Mouse (Mus musculus) neutrophil, adult 5-6 weeks (primary cell): ENCODE results near the gene A830005F24Rik. TPM values are rescaled to one million over a fixed set of nuclear protein-coding genes. Genes with fewer than 3 reads are reported as not detected.

ENCODE experiments used
- ATAC-seq: fragments of 151-379, 151-347 bp; 2 replicates; pipeline ENCODE4 v1.8.0; 2017; ENCODE audit warnings: mild to moderate bottlenecking, moderate TSS enrichment; ENCODE audit not compliant: insufficient number of reproducible peaks, poor library complexity, low FRiP score, severe bottlenecking; ENCODE audit errors: extremely low read depth
- total RNA-seq: library from RNA; stranded (forward); fragments of 200-1000 nt; gene quantifications from 2 replicates; pipeline ENCODE4 v1.2.3, GENCODE M21; 2017

Gene A830005F24Rik
- total RNA-seq, 1 experiment from 2014 or later: 0.93 TPM

DNA sequence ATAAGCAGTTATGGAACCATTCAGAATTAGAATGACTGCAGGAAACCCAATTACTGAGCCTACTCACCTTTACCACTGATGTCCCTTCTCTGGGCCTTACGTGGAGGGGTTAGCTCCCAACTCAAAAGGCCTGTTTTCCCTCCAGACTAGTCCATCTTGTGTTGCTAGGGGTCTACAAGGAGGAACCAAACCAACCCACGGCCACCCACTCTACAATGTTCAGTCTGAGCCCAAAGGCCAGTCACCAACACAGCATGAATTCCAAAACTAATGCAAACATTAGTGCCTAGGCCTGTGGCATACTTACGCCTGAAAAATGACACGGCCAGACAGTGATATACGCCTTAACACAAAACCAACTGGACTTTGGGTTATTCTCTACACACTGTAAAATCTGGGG lies 20.1 kb downstream of the A830005F24Rik start:
- ATAC-seq: no peak

- ATAC-seq: no peak
Observed at GRCm38 (mm10) chr13:48540488-48540887, 27.1 kb downstream of the A830005F24Rik start.

- ATAC-seq: no peak
Observed at GRCm38 (mm10) chr13:48544391-48544790, 31.0 kb downstream of the A830005F24Rik start.

DNA sequence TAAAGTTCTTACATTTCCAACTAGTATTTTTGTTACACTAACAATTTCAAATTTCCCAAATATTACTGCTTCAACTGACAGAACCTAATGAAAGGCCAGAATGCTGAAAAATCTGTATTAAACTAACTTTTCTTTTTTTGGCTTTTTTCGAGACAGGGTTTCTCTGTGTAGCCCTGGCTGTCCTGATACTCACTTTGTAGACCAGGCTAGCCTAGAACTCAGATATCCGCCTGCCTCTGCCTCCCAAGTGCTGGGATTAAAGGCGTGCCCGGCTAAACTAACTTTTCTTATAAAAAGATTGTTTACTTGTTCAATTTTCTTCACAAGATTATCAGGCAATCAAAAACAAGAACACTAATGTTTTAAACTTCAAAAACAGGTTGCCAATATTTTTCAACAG lies 31.5 kb downstream of the A830005F24Rik start:
- no peak for ATAC-seq

DNA sequence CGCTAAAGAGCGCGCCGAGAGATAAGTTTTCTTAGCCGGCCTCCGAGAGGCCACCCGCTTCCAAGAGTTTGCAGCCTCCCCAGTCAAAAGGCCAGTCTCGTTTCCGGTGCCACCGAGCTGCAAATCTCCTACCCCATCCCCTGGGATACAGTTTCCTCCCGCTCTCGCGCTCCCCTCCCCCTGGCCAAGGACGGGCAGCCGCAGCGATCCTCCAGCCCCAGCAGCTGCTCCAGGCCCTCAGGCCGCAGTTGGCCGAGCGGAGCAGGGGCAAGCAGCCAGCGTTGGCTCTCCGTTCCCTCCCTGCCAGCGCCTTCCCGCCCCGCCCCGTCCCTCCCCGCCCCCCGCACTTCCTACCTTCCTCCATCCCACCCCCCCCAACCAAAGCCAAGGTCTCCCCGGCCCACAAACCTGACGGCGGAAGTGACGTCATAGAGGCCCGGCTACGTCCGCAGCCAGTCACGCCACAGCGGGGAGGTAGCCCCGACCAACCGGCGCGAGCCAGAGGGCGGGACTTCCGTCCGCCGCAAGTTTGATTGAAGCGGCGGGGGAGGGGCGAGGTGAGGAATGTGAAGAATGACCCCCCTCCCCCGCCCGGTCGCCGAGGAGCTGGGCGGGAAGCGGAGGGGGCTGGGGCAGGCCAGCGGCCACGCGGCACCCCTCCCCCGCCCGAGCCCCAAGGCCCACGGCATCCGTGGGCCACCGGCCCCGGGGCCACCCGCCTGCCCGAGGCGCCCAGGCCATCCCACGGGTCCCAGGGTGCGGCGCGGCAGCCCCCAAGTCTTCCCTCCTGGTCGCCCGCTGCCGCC lies 32.3 kb downstream of the A830005F24Rik start:
- ATAC-seq: peak; percentile 86

DNA sequence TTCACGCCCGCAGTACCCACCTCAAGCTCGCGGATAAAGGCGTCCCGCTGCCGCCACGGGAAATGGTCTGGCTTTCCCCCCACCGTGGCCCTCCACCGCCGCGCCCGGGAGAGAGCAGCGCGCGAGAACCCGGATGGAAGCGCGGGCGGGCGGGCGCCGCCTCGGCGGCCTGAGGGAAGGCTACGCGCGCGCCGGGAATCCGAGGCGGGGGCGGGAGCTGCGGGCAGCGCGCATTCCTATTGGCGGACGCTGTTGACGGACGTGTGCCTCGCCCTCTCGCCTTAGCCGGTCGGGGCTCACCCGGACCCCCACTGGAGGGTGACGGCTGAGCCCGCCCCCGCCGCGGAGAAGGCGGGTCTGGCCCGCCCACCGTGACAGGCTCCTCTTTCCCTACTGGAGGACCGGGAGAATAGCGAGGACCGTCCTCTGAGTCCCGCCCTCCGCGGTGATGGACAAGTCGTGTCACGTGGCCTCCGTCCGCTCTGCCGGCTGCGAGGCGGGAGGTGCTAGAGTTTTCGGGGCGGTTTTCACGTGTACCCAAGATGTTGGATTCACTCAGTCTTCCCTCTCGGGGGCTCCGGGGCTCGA lies 33.1 kb downstream of the A830005F24Rik start:
- peak; percentile 87 for ATAC-seq

- ATAC-seq: no peak
Observed at GRCm38 (mm10) chr13:48547623-48548022, 34.3 kb downstream of the A830005F24Rik start.

GRCm38 (mm10) chr13:48548296-48548695 lies 34.9 kb downstream of the A830005F24Rik start:
- ATAC-seq: no peak

DNA sequence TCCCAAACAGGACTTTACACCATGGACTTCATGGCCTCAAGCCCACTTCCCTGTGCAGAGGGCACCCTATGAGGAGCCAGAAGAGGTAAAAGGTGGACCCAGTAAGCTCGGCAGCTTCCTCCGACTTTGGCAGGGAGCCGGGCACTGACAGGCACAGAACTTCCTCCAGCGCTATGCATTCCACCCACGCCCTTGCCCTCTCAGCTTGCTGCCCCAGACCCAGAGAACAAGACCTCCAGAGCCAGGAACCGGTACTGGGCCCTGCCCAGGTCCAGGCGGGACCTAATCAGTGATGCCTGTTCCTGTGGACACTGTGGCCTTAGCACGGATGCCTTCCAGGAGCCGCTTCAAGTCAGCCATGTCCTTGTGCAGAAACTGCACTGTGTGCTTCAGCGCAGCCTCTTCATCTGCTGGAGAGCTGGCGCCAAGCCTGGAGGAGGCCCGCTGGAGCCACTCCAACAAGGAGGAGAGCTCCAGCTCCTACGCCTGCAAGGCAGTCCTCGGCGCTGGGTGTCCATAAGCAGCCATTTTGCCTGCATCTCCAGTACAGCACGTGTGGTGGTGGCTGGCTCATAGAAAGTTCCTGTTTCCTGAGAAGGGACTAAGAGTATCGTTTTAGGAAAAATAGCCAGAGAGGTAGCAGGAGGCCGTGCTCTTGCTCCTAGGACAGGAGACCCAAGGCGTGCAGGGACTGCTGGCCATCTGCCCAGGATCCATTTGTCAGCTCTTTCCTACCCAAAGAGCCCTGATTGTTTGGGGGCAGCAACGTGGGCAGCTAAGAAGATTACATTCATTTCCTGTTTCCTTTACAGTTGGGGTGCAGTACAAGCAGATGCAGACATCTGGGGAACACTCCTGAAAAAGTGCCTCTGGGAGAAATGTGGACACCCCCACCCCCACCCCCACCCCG lies 39.1 kb downstream of the A830005F24Rik start:
- ATAC-seq: peak; percentile 46

DNA sequence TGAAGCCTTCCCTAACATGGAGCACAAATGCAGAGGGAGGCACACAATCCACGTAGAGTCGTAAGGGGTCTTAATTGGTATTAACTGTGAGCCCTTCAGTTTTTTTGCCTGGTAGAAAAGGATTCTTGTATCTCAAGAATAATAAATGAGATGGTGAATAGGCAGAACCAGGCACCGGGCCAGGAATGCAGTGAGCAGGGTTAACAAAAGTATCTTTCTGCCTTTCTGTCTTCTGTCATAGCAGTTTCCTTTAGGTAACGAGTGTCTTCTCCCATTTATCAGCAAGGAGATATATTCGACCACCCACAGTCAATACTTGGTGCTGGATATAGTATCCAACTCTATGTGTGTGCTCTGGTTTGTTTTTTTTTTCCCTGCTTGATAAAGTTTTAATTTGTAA lies 40.1 kb downstream of the A830005F24Rik start:
- ATAC-seq: no peak

DNA sequence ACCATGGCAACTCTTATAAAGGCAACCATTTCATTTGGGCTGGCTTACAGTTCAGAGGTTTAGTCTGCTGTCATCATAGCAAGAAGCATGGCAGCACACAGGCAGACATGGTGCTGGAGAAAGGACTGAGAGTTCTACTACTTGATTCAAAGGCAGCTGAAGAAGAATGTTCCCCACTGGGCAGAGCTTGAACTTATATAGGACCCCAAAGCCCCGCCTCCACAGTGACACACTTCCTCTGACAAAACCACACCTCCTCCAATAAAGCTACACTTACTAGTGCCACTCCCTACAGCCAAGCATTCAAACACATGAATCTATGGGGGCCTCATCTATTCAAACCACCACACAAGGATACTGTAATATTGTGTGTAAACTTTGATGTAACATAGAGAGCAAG lies 41.2 kb downstream of the A830005F24Rik start:
- no peak for ATAC-seq

- no peak for ATAC-seq
Observed at GRCm38 (mm10) chr13:48555976-48556375, 42.6 kb downstream of the A830005F24Rik start.

GRCm38 (mm10) chr13:48561481-48561880 lies 48.1 kb downstream of the A830005F24Rik start:
- ATAC-seq: no peak

DNA sequence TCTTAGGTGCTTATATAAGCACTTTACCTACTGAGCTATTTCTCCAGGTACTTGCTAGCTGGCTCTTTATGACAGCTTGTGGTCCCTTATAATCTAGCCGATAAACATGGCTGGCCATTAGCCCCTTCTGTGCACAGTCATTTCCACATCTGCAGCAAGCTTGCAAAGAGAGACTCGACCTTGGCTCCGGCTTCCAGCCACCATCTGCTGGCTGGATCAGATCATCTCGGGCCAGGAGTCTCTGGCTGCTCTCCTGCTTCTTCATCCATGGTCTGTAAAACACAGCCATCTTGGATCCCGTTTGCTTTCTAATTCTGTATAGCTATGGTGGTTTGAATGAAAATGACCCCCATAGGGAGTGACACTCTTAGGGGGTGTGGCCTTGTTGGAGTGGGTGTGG lies 49.0 kb downstream of the A830005F24Rik start:
- ATAC-seq: no peak

Other genes with a start within 250 kb of the A830005F24Rik start
- gene Zfp169, start 119 bp upstream of the A830005F24Rik start, total RNA-seq: 26.3 and 27.5 TPM in 2 replicates
- 2.2 and 2.9 TPM in 2 replicates for gene Ptpdc1, start 112.1 kb downstream of the A830005F24Rik start, total RNA-seq
- not detected in 2 replicates for gene Barx1, start 149.4 kb downstream of the A830005F24Rik start, total RNA-seq